Mouse (Mus musculus) G1E (cell line): ENCODE measurements around the gene Dnajc9.

Experiments used
- CTCF ChIP-seq: IDR thresholded peaks from 2 replicates; pipeline ENCODE4 v1.5.1; 2012; ENCODE audit warnings: low read depth, low read length, inconsistent platforms, mixed read lengths
- GATA2 ChIP-seq: IDR thresholded peaks from 2 replicates; pipeline ENCODE4 v1.6.1; 2012; ENCODE audit warnings: low read depth, low read length, inconsistent platforms, borderline replicate concordance
- TAL1 ChIP-seq: conservative IDR thresholded peaks from 2 replicates; pipeline ENCODE4 v1.6.1; 2012; ENCODE audit warnings: low read depth, low read length, inconsistent platforms, mixed read lengths

DNA sequence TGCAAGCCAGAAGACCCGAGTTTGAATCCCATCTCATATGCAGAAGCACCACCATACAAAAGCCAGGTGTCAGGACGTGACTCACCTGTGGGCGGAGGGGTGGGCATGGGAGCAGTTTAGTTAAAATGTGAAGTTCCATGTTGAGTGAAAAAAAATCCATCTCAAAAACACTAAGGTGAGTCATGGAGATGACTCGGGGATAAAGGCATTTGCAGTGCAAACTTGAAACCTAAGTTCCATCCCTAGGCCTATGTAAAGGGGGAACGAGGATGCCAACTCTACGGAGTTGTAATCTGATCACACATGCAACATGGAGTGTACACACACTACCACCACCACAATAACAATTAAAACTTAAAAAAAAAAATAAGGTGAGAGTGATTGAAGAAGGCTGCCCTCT is 34.3 kb upstream of the Dnajc9 start:
- TF ChIP-seq CTCF (no peak), GATA2 (no peak), TAL1 (no peak)
